ENCODE assay signal across 29 mouse cellular contexts in the genomic region with DNA sequence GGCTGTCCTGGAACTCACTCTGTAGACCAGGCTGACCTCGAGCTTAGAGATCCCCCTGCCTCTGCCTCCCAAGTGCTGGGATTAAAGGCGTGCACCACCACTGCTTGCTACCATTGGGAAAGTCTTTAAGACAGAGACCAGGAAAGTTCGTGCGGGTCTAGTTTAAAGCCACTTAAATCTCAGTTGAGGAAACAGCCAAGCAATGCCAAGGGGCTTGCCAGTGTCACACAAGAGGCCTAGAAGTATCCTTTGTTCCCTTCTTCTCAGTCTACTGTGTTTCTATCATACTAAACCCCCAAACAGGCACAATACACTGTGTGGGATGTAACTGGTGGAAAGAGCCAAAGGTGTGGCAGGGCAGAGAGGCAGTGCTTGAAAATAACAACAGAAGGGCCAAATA. TPM values are rescaled to one million over a fixed set of nuclear protein-coding genes. Genes with fewer than 3 reads are reported as not detected.
A peak's percentile ranks its signal among the peaks of the same experiment; 100 is the strongest.
DNase-seq lines count a peak whose midpoint lies in the region; ATAC-seq and TF ChIP-seq lines count a peak whose summit lies in the region.
"Had no signal": no experiment of that assay in that cellular context is flagged by ENCODE, and none has a peak within 500 bp of the region (broad histone marks: within the 10 kb centered on the region; RNA-seq: fewer than 3 reads in every experiment).

No protein-coding gene starts in this region.

- no peak for TF ChIP-seq CTCF in liver, embryonic 14.5 days (IDR thresholded peaks at IDR 0.05; ENCODE audit: low read depth)
- TF ChIP-seq CTCF in CH12.LX (conservative IDR thresholded peaks at IDR 0.05 in 1 of 2, IDR thresholded peaks at IDR 0.05 in 1 of 2; ENCODE audit: low read depth in 2 of 2, low read length in 2 of 2) (no peak), ES-Bruce4 (IDR thresholded peaks at IDR 0.05; ENCODE audit: low read depth, low read length) (no peak)

- H3K79me2 ChIP-seq in CH12.LX (replicated peaks; ENCODE audit: control insufficient read depth, extremely low read depth, insufficient read depth, poor library complexity, severe bottlenecking), result no peaks in the 10 kb centered on the region

- WGBS in liver, embryonic 14.5 days (ENCODE audit: insufficient replicate concordance), result 77% methylated on average over 4 of the region's 4 CpGs
- 86% methylated on average over 4 of the region's 4 CpGs for WGBS in liver, embryonic 11.5 days

- TF ChIP-seq EP300 in liver, embryonic 14.5 days (IDR thresholded peaks at IDR 0.05; ENCODE audit: low read depth), result no peak
- no peak for TF ChIP-seq EP300 in CH12.LX (IDR thresholded peaks at IDR 0.05; ENCODE audit: low read length)
- no peak for TF ChIP-seq EP300 in ES-Bruce4 (IDR thresholded peaks at IDR 0.05; ENCODE audit: insufficient read depth, low read depth, low read length)

- H3K4me2 ChIP-seq in liver, embryonic 14.5 days (ENCODE audit: low read depth), result no peak overlapping the region
- H3K4me2 ChIP-seq in liver, embryonic 11.5 days, result no peak overlapping the region
- no peak overlapping the region for H3K4me2 ChIP-seq in CH12.LX (ENCODE audit: insufficient read depth, low read depth, poor library complexity, severe bottlenecking)
- H3K4me2 ChIP-seq: heart, embryonic 12.5 days; kidney, embryonic 15.5 days; midbrain, embryonic 13.5 days had no signal

- ATAC-seq in liver, embryonic 14.5 days (ENCODE audit: insufficient read depth), result no peak
- ATAC-seq in liver, embryonic 11.5 days (replicated peaks; ENCODE audit: low FRiP score), result no peak
- ATAC-seq: forebrain, embryonic 14.5 days; hindbrain, embryonic 16.5 days; midbrain, embryonic 13.5 days had no signal

- peaks cover 32 to 36% of the 10 kb centered on the region in 2 experiments for H3K4me1 ChIP-seq in liver, embryonic 14.5 days (replicated peaks; ENCODE audit: control insufficient read depth in 2 of 2, insufficient read depth in 2 of 2, low read length in 1 of 2)
- peaks cover 14% of the 10 kb centered on the region for H3K4me1 ChIP-seq in liver, embryonic 11.5 days (replicated peaks; ENCODE audit: control insufficient read depth, insufficient read depth, low read length)
- H3K4me1 ChIP-seq in CH12.LX (ENCODE audit: control insufficient read depth in 1 of 2, insufficient read depth in 2 of 2) (peaks cover 6 to 48% of the 10 kb centered on the region in 2 experiments), ES-Bruce4 (ENCODE audit: control insufficient read depth, insufficient read depth, low read length) (peaks cover 1% of the 10 kb centered on the region)

- TF ChIP-seq POLR2A in CH12.LX (IDR thresholded peaks at IDR 0.05; ENCODE audit: low read depth, low read length) (no peak), ES-Bruce4 (IDR thresholded peaks at IDR 0.05; ENCODE audit: insufficient read depth, low read length) (no peak)

- peak overlapping the region; percentile 30; the same call in 1 of the 2 replicates for H3K27ac ChIP-seq in liver, embryonic 14.5 days
- no peak overlapping the region for H3K27ac ChIP-seq in liver, embryonic 11.5 days (ENCODE audit: low read depth, low read length)
- peak overlapping the region; percentile 70 for H3K27ac ChIP-seq in CH12.LX (ENCODE audit: insufficient read depth, low read depth)
- H3K27ac ChIP-seq in ES-Bruce4 (ENCODE audit: insufficient read depth, low read length), result peak overlapping the region; percentile 81
- H3K27ac ChIP-seq: kidney, embryonic 15.5 days; left cerebral cortex, adult 2 months; midbrain, embryonic 13.5 days had no signal

- TF ChIP-seq RAD21 in CH12.LX (IDR thresholded peaks at IDR 0.05; ENCODE audit: low read depth, low read length), result no peak

- intact Hi-C loops in left cerebral cortex, postnatal 25 days (cut with DNase I), result no loop called here

- H3K9ac ChIP-seq in liver, embryonic 14.5 days (replicated peaks), result no peak overlapping the region
- no peak overlapping the region for H3K9ac ChIP-seq in liver, embryonic 11.5 days (ENCODE audit: low read depth, low read length)
- H3K9ac ChIP-seq in CH12.LX (ENCODE audit: insufficient read depth, low read depth) (no peak overlapping the region), ES-Bruce4 (ENCODE audit: low read depth, poor library complexity, severe bottlenecking) (0 out of 2 replicates have a peak overlapping the region, but pooled peaks have one; percentile 34)
- H3K9ac ChIP-seq: heart, embryonic 12.5 days; kidney, embryonic 15.5 days; midbrain, embryonic 13.5 days had no signal

- no peak for DNase-seq in liver, embryonic 14.5 days (ENCODE audit: low read depth in 3 of 3, low spot score in 3 of 3)
- DNase-seq in liver, embryonic 11.5 days (ENCODE audit: low spot score), result no peak
- DNase-seq in CH12.LX (ENCODE audit: extremely low read depth), result no peak
- peak; percentile 41 for DNase-seq in naive thymus-derived CD4-positive, alpha-beta T cell, adult 2 months (ENCODE audit: low read depth)
- no peak for DNase-seq in left cerebral cortex, postnatal 25 days (ENCODE audit: low spot score in 2 of 2)
- DNase-seq in Muller cell, postnatal 12 days (ENCODE audit: inconsistent ontology term), result no peak
- DNase-seq: embryo, embryonic 11 days had no signal

- H3K36me3 ChIP-seq in liver, embryonic 14.5 days (replicated peaks; ENCODE audit: control insufficient read depth, insufficient read depth, low read depth), result no peaks in the 10 kb centered on the region
- H3K36me3 ChIP-seq in liver, embryonic 11.5 days (ENCODE audit: control insufficient read depth, insufficient read depth, low read length), result no peaks in the 10 kb centered on the region
- H3K36me3 ChIP-seq in CH12.LX (replicated peaks in 1 of 2; ENCODE audit: control insufficient read depth in 1 of 2, insufficient read depth in 1 of 2, low read length in 1 of 2) (no peaks in the 10 kb centered on the region), ES-Bruce4 (ENCODE audit: control insufficient read depth, insufficient read depth, low read length, poor library complexity, severe bottlenecking) (no peaks in the 10 kb centered on the region)
- H3K36me3 ChIP-seq: heart, embryonic 12.5 days; kidney, embryonic 15.5 days; midbrain, embryonic 13.5 days had no signal

- in situ Hi-C loops in CH12.LX (cut with MboI; ENCODE audit: low pct_ligation_motif_present, low pct_unique_long_range_greater_than_20kb, low sequenced_read_pairs), result loop anchor here (5.0 kb wide), 1 partner anchor 55 kb away; no protein-coding TSS in a partner anchor

- no peaks in the 10 kb centered on the region for H3K27me3 ChIP-seq in liver, embryonic 14.5 days (ENCODE audit: control insufficient read depth, insufficient read depth, low read length)
- no peaks in the 10 kb centered on the region for H3K27me3 ChIP-seq in liver, embryonic 11.5 days (replicated peaks; ENCODE audit: control insufficient read depth, insufficient read depth, low read length)
- H3K27me3 ChIP-seq in CH12.LX (replicated peaks) (no peaks in the 10 kb centered on the region), ES-Bruce4 (ENCODE audit: control insufficient read depth, insufficient read depth, low read length, poor library complexity, severe bottlenecking) (no peaks in the 10 kb centered on the region)
- H3K27me3 ChIP-seq: heart, embryonic 12.5 days; kidney, embryonic 15.5 days; midbrain, embryonic 13.5 days had no signal

- H3K4me3 ChIP-seq in liver, embryonic 14.5 days (ENCODE audit: insufficient read depth in 1 of 2, low read depth in 2 of 2, low read length in 2 of 2), result no peak overlapping the region
- H3K4me3 ChIP-seq in liver, embryonic 11.5 days (ENCODE audit: low read depth, low read length), result no peak overlapping the region
- H3K4me3 ChIP-seq in CH12.LX (replicated peaks in 1 of 3; ENCODE audit: low read depth in 2 of 3, low read length in 2 of 3, poor library complexity in 1 of 3), result no peak overlapping the region
- no peak overlapping the region for H3K4me3 ChIP-seq in ES-Bruce4 (ENCODE audit: low read depth, low read length)
- H3K4me3 ChIP-seq: heart, embryonic 12.5 days; kidney, embryonic 15.5 days; left cerebral cortex, adult 2 months; midbrain, embryonic 13.5 days had no signal

- H3K9me3 ChIP-seq in liver, embryonic 14.5 days (ENCODE audit: control insufficient read depth, low read length), result no peaks in the 10 kb centered on the region
- no peaks in the 10 kb centered on the region for H3K9me3 ChIP-seq in liver, embryonic 11.5 days (ENCODE audit: control insufficient read depth, low read length)
- H3K9me3 ChIP-seq in CH12.LX (replicated peaks; ENCODE audit: low read length) (peaks cover 2% of the 10 kb centered on the region), ES-Bruce4 (replicated peaks; ENCODE audit: control insufficient read depth, insufficient read depth, low read length, poor library complexity, severe bottlenecking) (no peaks in the 10 kb centered on the region)
- H3K9me3 ChIP-seq: heart, embryonic 12.5 days; kidney, embryonic 15.5 days; midbrain, embryonic 13.5 days had no signal

- dilution Hi-C loops in CH12.LX (cut with MboI; ENCODE audit: extremely low pct_ligation_motif_present, extremely low pct_unique_long_range_greater_than_20kb, low sequenced_read_pairs), result no loop called here

TF ChIP-seq in CH12.LX, 34 proteins besides CTCF, POLR2A, EP300 and RAD21 (continues in another document):
- no peak for TF ChIP-seq TCF12 (IDR thresholded peaks at IDR 0.05; ENCODE audit: low read depth, low read length)
- TF ChIP-seq TBP (conservative IDR thresholded peaks at IDR 0.05; ENCODE audit: low read depth, low read length), result no peak
- no peak for TF ChIP-seq HCFC1 (IDR thresholded peaks at IDR 0.05; ENCODE audit: low read depth, low read length)
- TF ChIP-seq JUN (IDR thresholded peaks at IDR 0.05; ENCODE audit: insufficient read depth, low read depth, low read length), result no peak
- no peak for TF ChIP-seq NRF1 (IDR thresholded peaks at IDR 0.05; ENCODE audit: low read depth, low read length)

RNA-seq across cellular contexts. Expression of a gene that starts 11.1 kb away (rescaled TPM):
- not detected in 2 replicates for polyA plus RNA-seq in liver, embryonic 14.5 days (2012; rRNA removed)
- polyA plus RNA-seq in liver, embryonic 14.5 days (2014; fragmentation: Nextera tagmentation; extraction: Ambion mirVana), result not detected in 2 replicates
- not detected in 2 replicates for polyA plus RNA-seq in liver, embryonic 11.5 days (2014; fragmentation: Nextera tagmentation; extraction: Ambion mirVana)
- total RNA-seq in CH12.LX (2012; rRNA removed) (not detected in 2 replicates), CH12.LX (2014; rRNA removed) (not detected in 2 replicates)
- polyA plus RNA-seq in CH12.LX (2012; ENCODE audit: insufficient read length, low read depth) (not detected in 2 replicates), ES-Bruce4 (2011; ENCODE audit: insufficient read depth, insufficient read length, low read depth, missing spikeins) (not detected in 2 replicates)
- not detected for total RNA-seq in left cerebral cortex, postnatal 25 days (2021)
- total RNA-seq: adrenal gland, postnatal 25 days; gastrocnemius, postnatal 25 days; heart, adult 18-20 months; heart, postnatal 4 days; layer of hippocampus, adult 18-20 months; layer of hippocampus, postnatal 10 days; left cerebral cortex, adult 2 months; left cerebral cortex, postnatal 36 days; megakaryocyte-erythroid progenitor cell, adult 5-6 weeks; MEL had no signal
- polyA plus RNA-seq: forebrain, embryonic 14.5 days; heart, embryonic 12.5 days; heart, postnatal 0 days; hindbrain, embryonic 16.5 days; intestine, embryonic 14.5 days; kidney, embryonic 15.5 days; limb, embryonic 14.5 days; lung, adult 2 months; macrophage; midbrain, embryonic 13.5 days; neural tube, embryonic 14.5 days had no signal

RNA-seq across cellular contexts. Expression of a gene that starts 17.3 kb away (rescaled TPM):
- 13.1 and 19.0 TPM in 2 replicates for polyA plus RNA-seq in liver, embryonic 14.5 days (2012; rRNA removed)
- 35.0 and 36.2 TPM in 2 replicates for polyA plus RNA-seq in liver, embryonic 14.5 days (2014; fragmentation: Nextera tagmentation; extraction: Ambion mirVana)
- 49.6 and 50.6 TPM in 2 replicates for polyA plus RNA-seq in liver, embryonic 11.5 days (2014; fragmentation: Nextera tagmentation; extraction: Ambion mirVana)
- total RNA-seq in CH12.LX (2012; rRNA removed), result 37.7 and 41.8 TPM in 2 replicates
- 86.8 and 95.7 TPM in 2 replicates for total RNA-seq in CH12.LX (2014; rRNA removed)
- 33.8 and 40.4 TPM in 2 replicates for polyA plus RNA-seq in CH12.LX (2012; ENCODE audit: insufficient read length, low read depth)
- polyA plus RNA-seq in ES-Bruce4 (2011; ENCODE audit: insufficient read depth, insufficient read length, low read depth, missing spikeins), result 98.0 and 102 TPM in 2 replicates
- 10 to 100 TPM; 50.2 to 55.8 TPM for total RNA-seq in left cerebral cortex, postnatal 25 days (2021)
